Mouse (Mus musculus): ENCODE data around the gene Abtb1. TPM values are rescaled to one million over a fixed set of nuclear protein-coding genes. Genes with fewer than 3 reads are reported as not detected.

The Abtb1 gene
- polyA plus RNA-seq, 1 experiment from 2014 or later = 44.6 TPM

GRCm38 (mm10) chr6:88835047-88835446 lies 6.7 kb downstream of the Abtb1 start:
- no peak for ATAC-seq (ENCODE audit: low FRiP score, low TSS enrichment)
- H3K4me1 ChIP-seq (ENCODE audit: insufficient read depth, low read length) = no peaks in the 10 kb centered on the region
- no peaks in the 10 kb centered on the region for H3K9me3 ChIP-seq (ENCODE audit: low read length)
- H3K27me3 ChIP-seq (ENCODE audit: insufficient read depth, low read length) = no peaks in the 10 kb centered on the region
- H3K4me3 ChIP-seq (ENCODE audit: low read length) = no peak overlapping the region
- no peak overlapping the region for H3K27ac ChIP-seq (ENCODE audit: low read length)
- H3K4me2 ChIP-seq (replicated peaks; ENCODE audit: low read depth, low read length) = no peak overlapping the region
- H3K9ac ChIP-seq (replicated peaks; ENCODE audit: low read length) = no peak overlapping the region
- peaks cover 33% of the 10 kb centered on the region for H3K36me3 ChIP-seq (ENCODE audit: insufficient read depth, low read length)
- WGBS = 77% methylated on average over 5 of the region's 5 CpGs

- peak; percentile 49 for ATAC-seq (ENCODE audit: low FRiP score, low TSS enrichment)
- no peak overlapping the region for H3K9ac ChIP-seq (replicated peaks; ENCODE audit: low read length)
- peaks cover 24% of the 10 kb centered on the region for H3K36me3 ChIP-seq (ENCODE audit: insufficient read depth, low read length)
- no peak overlapping the region for H3K4me3 ChIP-seq (ENCODE audit: low read length)
- WGBS = 66% methylated on average over 5 of the region's 5 CpGs
- H3K4me2 ChIP-seq (replicated peaks; ENCODE audit: low read depth, low read length) = no peak overlapping the region
- H3K9me3 ChIP-seq (ENCODE audit: low read length) = no peaks in the 10 kb centered on the region
- H3K27ac ChIP-seq (ENCODE audit: low read length) = peak overlapping the region; percentile 35; the same call in 1 of the 2 replicates
- 0 out of 2 replicates have a peak, but pooled peaks cover under 1% of the 10 kb centered on the region for H3K4me1 ChIP-seq (ENCODE audit: insufficient read depth, low read length)
- H3K27me3 ChIP-seq (ENCODE audit: insufficient read depth, low read length) = no peaks in the 10 kb centered on the region
These were observed 8.2 kb downstream of the Abtb1 start for GRCm38 (mm10) chr6:88833340-88834140.

GRCm38 (mm10) chr6:88832663-88833062 lies 9.1 kb downstream of the Abtb1 start:
- WGBS = 80% methylated on average over 5 of the region's 5 CpGs
- no peaks in the 10 kb centered on the region for H3K9me3 ChIP-seq (ENCODE audit: low read length)
- H3K27ac ChIP-seq (ENCODE audit: low read length) = no peak overlapping the region
- no peak overlapping the region for H3K4me2 ChIP-seq (replicated peaks; ENCODE audit: low read depth, low read length)
- H3K4me1 ChIP-seq (ENCODE audit: insufficient read depth, low read length) = peaks cover 5% of the 10 kb centered on the region; the same call in 1 of the 2 replicates
- no peak for ATAC-seq (ENCODE audit: low FRiP score, low TSS enrichment)
- H3K27me3 ChIP-seq (ENCODE audit: insufficient read depth, low read length) = no peaks in the 10 kb centered on the region
- H3K36me3 ChIP-seq (ENCODE audit: insufficient read depth, low read length) = peaks cover 16% of the 10 kb centered on the region
- no peak overlapping the region for H3K4me3 ChIP-seq (ENCODE audit: low read length)
- H3K9ac ChIP-seq (replicated peaks; ENCODE audit: low read length) = no peak overlapping the region

GRCm38 (mm10) chr6:88831456-88831855 lies 10.3 kb downstream of the Abtb1 start:
- no peaks in the 10 kb centered on the region for H3K9me3 ChIP-seq (ENCODE audit: low read length)
- 21% methylated on average over 8 of the region's 8 CpGs for WGBS
- no peaks in the 10 kb centered on the region for H3K27me3 ChIP-seq (ENCODE audit: insufficient read depth, low read length)
- no peak overlapping the region for H3K27ac ChIP-seq (ENCODE audit: low read length)
- no peak overlapping the region for H3K9ac ChIP-seq (replicated peaks; ENCODE audit: low read length)
- no peak overlapping the region for H3K4me2 ChIP-seq (replicated peaks; ENCODE audit: low read depth, low read length)
- peak; percentile 32; the same call in 1 of the 2 replicates for ATAC-seq (ENCODE audit: low FRiP score, low TSS enrichment)
- H3K36me3 ChIP-seq (ENCODE audit: insufficient read depth, low read length) = peaks cover 10% of the 10 kb centered on the region; the same call in 1 of the 2 replicates
- no peak overlapping the region for H3K4me3 ChIP-seq (ENCODE audit: low read length)
- H3K4me1 ChIP-seq (ENCODE audit: insufficient read depth, low read length) = peaks cover 12% of the 10 kb centered on the region

- H3K27ac ChIP-seq (ENCODE audit: low read length) = no peak overlapping the region
- H3K36me3 ChIP-seq (ENCODE audit: insufficient read depth, low read length) = no peaks in the 10 kb centered on the region
- whole genome bisulfite sequencing = 87% methylated on average over 6 of the region's 6 CpGs
- ATAC-seq (ENCODE audit: low FRiP score, low TSS enrichment) = no peak
- no peak overlapping the region for H3K4me3 ChIP-seq (ENCODE audit: low read length)
- H3K27me3 ChIP-seq (ENCODE audit: insufficient read depth, low read length) = no peaks in the 10 kb centered on the region
- no peaks in the 10 kb centered on the region for H3K9me3 ChIP-seq (ENCODE audit: low read length)
- H3K4me1 ChIP-seq (ENCODE audit: insufficient read depth, low read length) = peaks cover 12% of the 10 kb centered on the region
- H3K9ac ChIP-seq (replicated peaks; ENCODE audit: low read length) = no peak overlapping the region
- no peak overlapping the region for H3K4me2 ChIP-seq (replicated peaks; ENCODE audit: low read depth, low read length)
These were observed 11.6 kb downstream of the Abtb1 start for GRCm38 (mm10) chr6:88830112-88830702.

GRCm38 (mm10) chr6:88829579-88829978 lies 12.2 kb downstream of the Abtb1 start:
- Histone ChIP-seq H3K27me3 (ENCODE audit: insufficient read depth, low read length) (no peaks in the 10 kb centered on the region), H3K4me1 (ENCODE audit: insufficient read depth, low read length) (peaks cover 12% of the 10 kb centered on the region), H3K4me2 (replicated peaks; ENCODE audit: low read depth, low read length) (no peak overlapping the region), H3K9ac (replicated peaks; ENCODE audit: low read length) (no peak overlapping the region), H3K9me3 (ENCODE audit: low read length) (no peaks in the 10 kb centered on the region), H3K36me3 (ENCODE audit: insufficient read depth, low read length) (no peaks in the 10 kb centered on the region), H3K27ac (ENCODE audit: low read length) (no peak overlapping the region), H3K4me3 (ENCODE audit: low read length) (no peak overlapping the region)
- no peak for ATAC-seq (ENCODE audit: low FRiP score, low TSS enrichment)
- WGBS = 79% methylated on average over 4 of the region's 4 CpGs

GRCm38 (mm10) chr6:88828206-88829009 lies 13.4 kb downstream of the Abtb1 start:
- Histone ChIP-seq H3K4me1 (ENCODE audit: insufficient read depth, low read length) (peaks cover 12% of the 10 kb centered on the region), H3K27me3 (ENCODE audit: insufficient read depth, low read length) (no peaks in the 10 kb centered on the region), H3K36me3 (ENCODE audit: insufficient read depth, low read length) (no peaks in the 10 kb centered on the region), H3K9me3 (ENCODE audit: low read length) (no peaks in the 10 kb centered on the region), H3K4me2 (replicated peaks; ENCODE audit: low read depth, low read length) (no peak overlapping the region), H3K27ac (ENCODE audit: low read length) (no peak overlapping the region), H3K9ac (replicated peaks; ENCODE audit: low read length) (no peak overlapping the region), H3K4me3 (ENCODE audit: low read length) (no peak overlapping the region)
- no peak for ATAC-seq (ENCODE audit: low FRiP score, low TSS enrichment)
- 59% methylated on average over 15 of the region's 15 CpGs for WGBS

- Histone ChIP-seq H3K4me1 (ENCODE audit: insufficient read depth, low read length) (peaks cover 12% of the 10 kb centered on the region), H3K27ac (ENCODE audit: low read length) (no peak overlapping the region), H3K4me2 (replicated peaks; ENCODE audit: low read depth, low read length) (no peak overlapping the region), H3K9ac (replicated peaks; ENCODE audit: low read length) (no peak overlapping the region), H3K4me3 (ENCODE audit: low read length) (no peak overlapping the region), H3K36me3 (ENCODE audit: insufficient read depth, low read length) (no peaks in the 10 kb centered on the region), H3K27me3 (ENCODE audit: insufficient read depth, low read length) (no peaks in the 10 kb centered on the region), H3K9me3 (ENCODE audit: low read length) (no peaks in the 10 kb centered on the region)
- 51% methylated on average over 13 of the region's 13 CpGs for WGBS
- no peak for ATAC-seq (ENCODE audit: low FRiP score, low TSS enrichment)
These were observed 14.2 kb downstream of the Abtb1 start for GRCm38 (mm10) chr6:88827395-88828205.

GRCm38 (mm10) chr6:88826965-88827364 lies 14.8 kb downstream of the Abtb1 start:
- no peak for ATAC-seq (ENCODE audit: low FRiP score, low TSS enrichment)
- no peaks in the 10 kb centered on the region for H3K36me3 ChIP-seq (ENCODE audit: insufficient read depth, low read length)
- 70% methylated on average over 3 of the region's 3 CpGs for WGBS
- no peak overlapping the region for H3K9ac ChIP-seq (replicated peaks; ENCODE audit: low read length)
- no peak overlapping the region for H3K4me3 ChIP-seq (ENCODE audit: low read length)
- no peak overlapping the region for H3K4me2 ChIP-seq (replicated peaks; ENCODE audit: low read depth, low read length)
- peaks cover 12% of the 10 kb centered on the region for H3K4me1 ChIP-seq (ENCODE audit: insufficient read depth, low read length)
- H3K27ac ChIP-seq (ENCODE audit: low read length) = no peak overlapping the region
- H3K9me3 ChIP-seq (ENCODE audit: low read length) = no peaks in the 10 kb centered on the region
- no peaks in the 10 kb centered on the region for H3K27me3 ChIP-seq (ENCODE audit: insufficient read depth, low read length)
